Mouse (Mus musculus) heart, postnatal 0 days (tissue): ENCODE measurements around the gene Fam83e.

ENCODE experiments used
- CTCF ChIP-seq: IDR thresholded peaks from 2 replicates; pipeline ENCODE4 v1.5.1; 2016; ENCODE audit warnings: antibody characterized with exemption, control low read depth, low read depth
- EP300 ChIP-seq: IDR thresholded peaks from 2 replicates; pipeline ENCODE4 v1.6.1; 2016; ENCODE audit warnings: antibody characterized with exemption, low read depth

- TF ChIP-seq EP300 (peak; percentile 84), CTCF (no peak)
Measured at GRCm38 (mm10) chr7:45715090-45715708, 5.8 kb upstream of the Fam83e start, which contains the start of gene Rpl18.
